Mouse (Mus musculus): ENCODE measurements around the gene Renbp. TPM values are rescaled to one million over a fixed set of nuclear protein-coding genes. Genes with fewer than 3 reads are reported as not detected.
A peak's percentile ranks its signal among the peaks of the same experiment; 100 is the strongest.

Renbp gene
- polyA plus RNA-seq (2015; fragmentation: Nextera tagmentation; extraction: Ambion mirVana), result 29.7 and 32.3 TPM in 2 replicates

- peak; percentile 91 for ATAC-seq (ENCODE audit: low FRiP score, low read depth)
- no peaks in the 10 kb centered on the region for H3K36me3 ChIP-seq
- H3K9me3 ChIP-seq, result no peaks in the 10 kb centered on the region
- no peak within 1 kb of the TSS for H3K27ac ChIP-seq
- no peak within 1 kb of the TSS for H3K9ac ChIP-seq
- WGBS, result 39% methylated on average over 17 of the region's 17 CpGs
- peak within 1 kb of the TSS; percentile 29 for H3K4me3 ChIP-seq
- H3K4me2 ChIP-seq (replicated peaks), result peak within 1 kb of the TSS; percentile 49
- no peaks in the 10 kb centered on the region; the same call in 1 of the 2 replicates for H3K27me3 ChIP-seq
- H3K4me1 ChIP-seq, result no peaks in the 10 kb centered on the region
These were observed at the start of gene Renbp for GRCm38 (mm10) chrX:73930402-73931062. Gene Renbp, minus strand, starts transcription at chrX:73930850.

GRCm38 (mm10) chrX:73977783-73978182 is 47.1 kb upstream of the Renbp start:
- H3K4me3 ChIP-seq, result no peak overlapping the region
- no peak for ATAC-seq (ENCODE audit: low FRiP score, low read depth)
- 75% methylated on average over 1 of the region's 1 CpGs for WGBS
- no peaks in the 10 kb centered on the region for H3K27me3 ChIP-seq
- no peaks in the 10 kb centered on the region for H3K4me1 ChIP-seq
- H3K4me2 ChIP-seq (replicated peaks), result no peak overlapping the region
- H3K36me3 ChIP-seq, result no peaks in the 10 kb centered on the region
- H3K9ac ChIP-seq, result no peak overlapping the region
- no peak overlapping the region for H3K27ac ChIP-seq
- H3K9me3 ChIP-seq, result no peaks in the 10 kb centered on the region

- Histone ChIP-seq H3K4me2 (replicated peaks) (no peak overlapping the region), H3K9me3 (no peaks in the 10 kb centered on the region), H3K27me3 (no peaks in the 10 kb centered on the region), H3K9ac (no peak overlapping the region), H3K4me1 (no peaks in the 10 kb centered on the region), H3K4me3 (no peak overlapping the region), H3K36me3 (no peaks in the 10 kb centered on the region), H3K27ac (no peak overlapping the region)
- no peak for ATAC-seq (ENCODE audit: low FRiP score, low read depth)
- WGBS, result 89% methylated on average over 2 of the region's 2 CpGs
These were observed 45.6 kb upstream of the Renbp start for GRCm38 (mm10) chrX:73976283-73976682.

GRCm38 (mm10) chrX:73972774-73973173 is 42.1 kb upstream of the Renbp start:
- Histone ChIP-seq H3K27me3 (no peaks in the 10 kb centered on the region), H3K4me2 (replicated peaks) (no peak overlapping the region), H3K27ac (no peak overlapping the region), H3K9ac (no peak overlapping the region), H3K4me3 (no peak overlapping the region), H3K4me1 (no peaks in the 10 kb centered on the region), H3K36me3 (no peaks in the 10 kb centered on the region), H3K9me3 (no peaks in the 10 kb centered on the region)
- ATAC-seq (ENCODE audit: low FRiP score, low read depth), result no peak
- 76% methylated on average over 4 of the region's 4 CpGs for WGBS

GRCm38 (mm10) chrX:73970781-73971180 is 40.1 kb upstream of the Renbp start:
- Histone ChIP-seq H3K9me3 (no peaks in the 10 kb centered on the region), H3K27me3 (peaks cover 10% of the 10 kb centered on the region; the same call in 1 of the 2 replicates), H3K27ac (no peak overlapping the region), H3K4me3 (no peak overlapping the region), H3K4me1 (no peaks in the 10 kb centered on the region), H3K9ac (no peak overlapping the region), H3K36me3 (no peaks in the 10 kb centered on the region), H3K4me2 (replicated peaks) (no peak overlapping the region)
- ATAC-seq (ENCODE audit: low FRiP score, low read depth), result no peak

GRCm38 (mm10) chrX:73969729-73970128 is 39.1 kb upstream of the Renbp start:
- H3K4me2 ChIP-seq (replicated peaks), result no peak overlapping the region
- no peak for ATAC-seq (ENCODE audit: low FRiP score, low read depth)
- 88% methylated on average over 2 of the region's 2 CpGs for WGBS

GRCm38 (mm10) chrX:73969167-73969566 is 38.5 kb upstream of the Renbp start:
- no peak for ATAC-seq (ENCODE audit: low FRiP score, low read depth)

More at GRCm38 (mm10) chrX:73969729-73970128, 39.1 kb upstream of the Renbp start:
- Histone ChIP-seq H3K9me3 (no peaks in the 10 kb centered on the region), H3K27me3 (peaks cover 10% of the 10 kb centered on the region; the same call in 1 of the 2 replicates), H3K27ac (no peak overlapping the region), H3K4me1 (no peaks in the 10 kb centered on the region), H3K4me3 (no peak overlapping the region), H3K36me3 (no peaks in the 10 kb centered on the region), H3K9ac (no peak overlapping the region)

GRCm38 (mm10) chrX:73967177-73968075 is 36.8 kb upstream of the Renbp start:
- H3K27ac ChIP-seq, result peak overlapping the region; percentile 99
- peaks cover 13% of the 10 kb centered on the region; the same call in 1 of the 2 replicates for H3K27me3 ChIP-seq
- peak overlapping the region; percentile 77 for H3K4me2 ChIP-seq (replicated peaks)
- 12% methylated on average over 59 of the region's 60 CpGs for WGBS
- peak overlapping the region; percentile 73 for H3K4me3 ChIP-seq
- H3K9ac ChIP-seq, result peak overlapping the region; percentile 74
- ATAC-seq (ENCODE audit: low FRiP score, low read depth), result peak; percentile 90
- H3K9me3 ChIP-seq, result no peaks in the 10 kb centered on the region
- H3K4me1 ChIP-seq, result peaks cover 19% of the 10 kb centered on the region
- no peaks in the 10 kb centered on the region for H3K36me3 ChIP-seq

More at GRCm38 (mm10) chrX:73969167-73969566, 38.5 kb upstream of the Renbp start:
- Histone ChIP-seq H3K9me3 (no peaks in the 10 kb centered on the region), H3K9ac (no peak overlapping the region), H3K4me1 (peaks cover 4% of the 10 kb centered on the region), H3K4me2 (replicated peaks) (no peak overlapping the region), H3K27me3 (peaks cover 10% of the 10 kb centered on the region; the same call in 1 of the 2 replicates), H3K4me3 (no peak overlapping the region), H3K36me3 (no peaks in the 10 kb centered on the region), H3K27ac (no peak overlapping the region)
- WGBS, result 71% methylated on average over 1 of the region's 1 CpGs

GRCm38 (mm10) chrX:73966248-73967176 is 35.9 kb upstream of the Renbp start, which contains the start of gene Hcfc1:
Gene Hcfc1, minus strand, starts transcription at chrX:73966357.
- Histone ChIP-seq H3K27me3 (peaks cover 13% of the 10 kb centered on the region; the same call in 1 of the 2 replicates), H3K9me3 (no peaks in the 10 kb centered on the region), H3K27ac (peak within 1 kb of the TSS; percentile 99), H3K4me1 (peaks cover 19% of the 10 kb centered on the region), H3K4me2 (replicated peaks) (peak within 1 kb of the TSS; percentile 77), H3K36me3 (no peaks in the 10 kb centered on the region), H3K9ac (peak within 1 kb of the TSS; percentile 74), H3K4me3 (peak within 1 kb of the TSS; percentile 73)
- peak; percentile 81 for ATAC-seq (ENCODE audit: low FRiP score, low read depth)
- 15% methylated on average over 57 of the region's 58 CpGs for WGBS

GRCm38 (mm10) chrX:73965307-73965706 is 34.7 kb upstream of the Renbp start:
- Histone ChIP-seq H3K27me3 (peaks cover 13% of the 10 kb centered on the region; the same call in 1 of the 2 replicates), H3K36me3 (peaks cover 5% of the 10 kb centered on the region; the same call in 1 of the 2 replicates), H3K4me1 (peaks cover 19% of the 10 kb centered on the region), H3K4me2 (replicated peaks) (peak overlapping the region; percentile 77), H3K9ac (peak overlapping the region; percentile 74), H3K27ac (peak overlapping the region; percentile 99; the same call in 1 of the 2 replicates), H3K9me3 (no peaks in the 10 kb centered on the region), H3K4me3 (peak overlapping the region; percentile 73)
- no peak for ATAC-seq (ENCODE audit: low FRiP score, low read depth)
- WGBS, result 20% methylated on average over 20 of the region's 20 CpGs

- ATAC-seq (ENCODE audit: low FRiP score, low read depth), result no peak
- peak overlapping the region; percentile 73 for H3K4me3 ChIP-seq
- H3K4me1 ChIP-seq, result peaks cover 19% of the 10 kb centered on the region
- no peak overlapping the region for H3K27ac ChIP-seq
- H3K9ac ChIP-seq, result peak overlapping the region; percentile 74
- peak overlapping the region; percentile 77 for H3K4me2 ChIP-seq (replicated peaks)
- H3K36me3 ChIP-seq, result peaks cover 13% of the 10 kb centered on the region; the same call in 1 of the 2 replicates
- 27% methylated on average over 3 of the region's 3 CpGs for WGBS
- no peaks in the 10 kb centered on the region for H3K9me3 ChIP-seq
- H3K27me3 ChIP-seq, result peaks cover 13% of the 10 kb centered on the region; the same call in 1 of the 2 replicates
These were observed 33.7 kb upstream of the Renbp start for GRCm38 (mm10) chrX:73964363-73964762.

All from limb, embryonic 13.5 days (tissue).